In the genomic region with DNA sequence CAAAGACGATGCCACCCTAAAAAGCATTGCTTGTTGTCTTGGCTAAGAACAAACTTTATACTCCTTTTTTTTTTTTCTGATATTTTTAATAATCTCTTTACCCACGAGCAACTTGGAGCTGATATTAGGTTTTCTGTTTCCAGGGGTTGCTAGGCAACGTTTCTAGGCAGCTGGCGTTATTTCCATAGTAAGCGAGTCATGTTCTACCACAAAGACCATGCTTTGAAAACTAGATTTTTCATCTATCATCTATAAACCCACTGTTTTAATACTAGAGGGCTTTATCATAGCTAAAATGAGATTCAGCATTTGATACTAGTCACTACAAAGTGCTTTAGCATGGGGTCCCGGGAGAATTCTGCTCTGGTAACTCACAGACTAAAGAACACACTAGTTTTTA, we compare ENCODE assay signal across 16 mouse cellular contexts.
DNase-seq lines count a peak whose midpoint lies in the region; ATAC-seq and TF ChIP-seq lines count a peak whose summit lies in the region.
"Had no signal": no experiment of that assay in that cellular context is flagged by ENCODE, and none has a peak within 500 bp of the region (broad histone marks: within the 10 kb centered on the region; RNA-seq: fewer than 3 reads in every experiment).

No protein-coding gene starts in this region.

- no peaks in the 10 kb centered on the region for H3K9me3 ChIP-seq in hindbrain, embryonic 13.5 days
- H3K9me3 ChIP-seq in hindbrain, embryonic 12.5 days (replicated peaks): no peaks in the 10 kb centered on the region
- H3K9me3 ChIP-seq in limb, embryonic 14.5 days (ENCODE audit: control insufficient read depth, low read length): no peaks in the 10 kb centered on the region
- H3K9me3 ChIP-seq in limb, embryonic 10.5 days (replicated peaks): no peaks in the 10 kb centered on the region
- no peaks in the 10 kb centered on the region for H3K9me3 ChIP-seq in hindbrain, postnatal 0 days (ENCODE audit: low read length)

- no peak overlapping the region for H3K4me3 ChIP-seq in hindbrain, embryonic 13.5 days
- H3K4me3 ChIP-seq in hindbrain, embryonic 12.5 days: no peak overlapping the region
- H3K4me3 ChIP-seq in limb, embryonic 14.5 days (replicated peaks; ENCODE audit: low read length): no peak overlapping the region
- H3K4me3 ChIP-seq in limb, embryonic 10.5 days: no peak overlapping the region
- H3K4me3 ChIP-seq in hindbrain, postnatal 0 days (ENCODE audit: low read length): no peak overlapping the region

- peak; percentile 27 for DNase-seq in limb, embryonic 14.5 days (ENCODE audit: low spot score)
- DNase-seq in limb, embryonic 10.5 days (ENCODE audit: low spot score): no peak
- DNase-seq in NIH3T3 (ENCODE audit: low read depth): peak; percentile 12
- DNase-seq in hindbrain, postnatal 0 days (ENCODE audit: low spot score): peak; percentile 58
- DNase-seq in lung, postnatal 10 days: no peak
- no peak for DNase-seq in lung, postnatal 4 days
- DNase-seq: adrenal gland, postnatal 36 days; cerebellum, adult 9-11 months; gastrocnemius, postnatal 10 days; kidney, adult 2 months; kidney, postnatal 14 days; lung, embryonic 14.5 days; thymus, postnatal 25 days had no signal

- WGBS in hindbrain, embryonic 13.5 days: 64% methylated on average over 6 of the region's 6 CpGs
- WGBS in hindbrain, embryonic 12.5 days: 73% methylated on average over 6 of the region's 6 CpGs
- 68% methylated on average over 6 of the region's 6 CpGs for WGBS in limb, embryonic 14.5 days
- 96% methylated on average over 6 of the region's 6 CpGs for WGBS in limb, embryonic 10.5 days
- WGBS in hindbrain, postnatal 0 days: 44% methylated on average over 6 of the region's 6 CpGs

- H3K27ac ChIP-seq in hindbrain, embryonic 13.5 days: 0 out of 2 replicates have a peak overlapping the region, but pooled peaks have one; percentile 70
- H3K27ac ChIP-seq in hindbrain, embryonic 12.5 days: no peak overlapping the region
- H3K27ac ChIP-seq in limb, embryonic 14.5 days (replicated peaks; ENCODE audit: low read depth, low read length): no peak overlapping the region
- H3K27ac ChIP-seq in limb, embryonic 10.5 days: no peak overlapping the region
- H3K27ac ChIP-seq in hindbrain, postnatal 0 days: no peak overlapping the region; the same call in 1 of the 2 replicates

- no peak overlapping the region for H3K4me2 ChIP-seq in hindbrain, embryonic 13.5 days
- no peak overlapping the region for H3K4me2 ChIP-seq in hindbrain, embryonic 12.5 days (replicated peaks)
- H3K4me2 ChIP-seq in limb, embryonic 14.5 days (replicated peaks; ENCODE audit: low read depth, low read length, severe bottlenecking): no peak overlapping the region
- H3K4me2 ChIP-seq in hindbrain, postnatal 0 days (ENCODE audit: low read depth, low read length): no peak overlapping the region
- H3K4me2 ChIP-seq: liver, embryonic 11.5 days; lung, embryonic 14.5 days had no signal

- H3K36me3 ChIP-seq in hindbrain, embryonic 13.5 days: no peaks in the 10 kb centered on the region
- H3K36me3 ChIP-seq in hindbrain, embryonic 12.5 days: no peaks in the 10 kb centered on the region
- no peaks in the 10 kb centered on the region for H3K36me3 ChIP-seq in limb, embryonic 14.5 days (ENCODE audit: control insufficient read depth, insufficient read depth, low read length)
- no peaks in the 10 kb centered on the region for H3K36me3 ChIP-seq in limb, embryonic 10.5 days
- H3K36me3 ChIP-seq in hindbrain, postnatal 0 days (ENCODE audit: insufficient read depth, low read length): no peaks in the 10 kb centered on the region

- H3K9ac ChIP-seq in hindbrain, embryonic 13.5 days: no peak overlapping the region
- H3K9ac ChIP-seq in hindbrain, embryonic 12.5 days: no peak overlapping the region
- no peak overlapping the region for H3K9ac ChIP-seq in limb, embryonic 14.5 days (ENCODE audit: low read depth, low read length, severe bottlenecking)
- H3K9ac ChIP-seq in hindbrain, postnatal 0 days (replicated peaks; ENCODE audit: low read length): no peak overlapping the region
- H3K9ac ChIP-seq: lung, embryonic 14.5 days had no signal

- ATAC-seq in hindbrain, embryonic 13.5 days (ENCODE audit: low FRiP score): no peak
- ATAC-seq in hindbrain, embryonic 12.5 days (ENCODE audit: low FRiP score): no peak
- ATAC-seq in limb, embryonic 14.5 days (ENCODE audit: low FRiP score, low read depth): no peak
- peak; percentile 68; the same call in 1 of the 2 replicates for ATAC-seq in hindbrain, postnatal 0 days

- TF ChIP-seq CTCF in hindbrain, postnatal 0 days (IDR thresholded peaks at IDR 0.05; ENCODE audit: low read depth): no peak

- no peaks in the 10 kb centered on the region for H3K27me3 ChIP-seq in hindbrain, embryonic 13.5 days
- no peaks in the 10 kb centered on the region for H3K27me3 ChIP-seq in hindbrain, embryonic 12.5 days
- H3K27me3 ChIP-seq in limb, embryonic 14.5 days (ENCODE audit: control insufficient read depth, insufficient read depth, low read length): no peaks in the 10 kb centered on the region
- H3K27me3 ChIP-seq in limb, embryonic 10.5 days (ENCODE audit: low read depth, poor library complexity, severe bottlenecking): no peaks in the 10 kb centered on the region
- no peaks in the 10 kb centered on the region for H3K27me3 ChIP-seq in hindbrain, postnatal 0 days (ENCODE audit: insufficient read depth, low read length)

- H3K4me1 ChIP-seq in hindbrain, embryonic 13.5 days (replicated peaks): peaks cover 8% of the 10 kb centered on the region; the same call in 1 of the 2 replicates
- peaks cover 3% of the 10 kb centered on the region for H3K4me1 ChIP-seq in hindbrain, embryonic 12.5 days
- 0 out of 2 replicates have a peak, but pooled peaks cover 4% of the 10 kb centered on the region for H3K4me1 ChIP-seq in limb, embryonic 14.5 days (ENCODE audit: control insufficient read depth, insufficient read depth, low read length)
- H3K4me1 ChIP-seq in limb, embryonic 10.5 days: no peaks in the 10 kb centered on the region
- H3K4me1 ChIP-seq in hindbrain, postnatal 0 days (ENCODE audit: insufficient read depth, low read length): peaks cover 10% of the 10 kb centered on the region

- TF ChIP-seq POLR2A in limb, embryonic 14.5 days (IDR thresholded peaks at IDR 0.05; ENCODE audit: borderline replicate concordance, extremely low read depth, insufficient read depth, insufficient read length): no peak

Comparison
In these comparisons a context has a peak if more than half of its experiments do, and no peak if none do; other contexts are left out.
1. DNase-seq: peak in limb, embryonic 14.5 days (single experiment), NIH3T3 (single experiment) and hindbrain, postnatal 0 days (single experiment); none in limb, embryonic 10.5 days (single experiment), lung, postnatal 10 days (single experiment) and lung, postnatal 4 days (0 of 2).